Mouse (Mus musculus): ENCODE results near the gene Npw.
"Not testable (repeated sequence)": the region's sequence is repeated elsewhere in the genome, so short reads cannot be mapped to it uniquely, and the experiment has no call there.

Npw gene

DNA sequence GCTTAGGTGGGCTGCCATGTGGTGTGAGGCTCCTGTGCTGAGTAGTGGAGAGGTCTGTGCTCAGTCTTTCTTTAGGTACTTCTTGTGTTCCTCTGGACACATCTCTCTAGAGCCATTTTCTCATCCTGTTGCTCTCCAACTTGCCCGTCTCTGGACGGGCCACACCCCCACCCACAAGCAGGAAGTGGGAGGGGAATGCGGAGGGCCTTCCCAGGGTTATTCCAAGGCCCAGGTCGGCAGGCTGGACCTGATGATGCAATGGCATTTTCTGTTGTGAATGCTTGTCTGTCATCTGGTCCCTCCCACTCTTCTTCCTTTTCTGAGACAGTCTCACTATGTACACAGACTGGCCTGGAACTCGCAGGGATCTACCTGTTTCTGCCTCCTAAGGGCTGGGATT lies 13.9 kb upstream of the Npw start:
- in situ Hi-C loops (cut with MboI; ENCODE audit: low sequenced_read_pairs), result no loop called here

DNA sequence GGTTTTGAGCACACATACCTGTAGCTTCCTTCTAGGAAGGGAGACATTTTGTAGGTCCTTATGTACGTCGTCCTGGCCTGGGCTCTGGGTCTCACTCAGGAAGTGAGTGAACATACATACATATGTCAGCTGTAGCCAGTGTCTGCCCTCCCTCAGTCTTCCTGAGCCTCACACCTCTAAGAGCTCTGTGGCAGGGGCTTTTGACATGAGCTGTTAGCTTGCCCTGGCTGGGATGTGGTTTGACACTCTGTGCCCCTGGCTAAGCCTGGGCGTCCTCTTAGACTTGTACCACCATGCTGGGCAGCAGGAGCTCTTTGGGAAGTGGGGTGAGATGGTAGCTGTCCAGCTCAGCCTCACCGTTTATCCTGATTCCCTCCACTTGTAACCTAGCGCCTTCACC lies 13.1 kb upstream of the Npw start:
- in situ Hi-C loops (cut with MboI; ENCODE audit: low sequenced_read_pairs), result no loop called here

DNA sequence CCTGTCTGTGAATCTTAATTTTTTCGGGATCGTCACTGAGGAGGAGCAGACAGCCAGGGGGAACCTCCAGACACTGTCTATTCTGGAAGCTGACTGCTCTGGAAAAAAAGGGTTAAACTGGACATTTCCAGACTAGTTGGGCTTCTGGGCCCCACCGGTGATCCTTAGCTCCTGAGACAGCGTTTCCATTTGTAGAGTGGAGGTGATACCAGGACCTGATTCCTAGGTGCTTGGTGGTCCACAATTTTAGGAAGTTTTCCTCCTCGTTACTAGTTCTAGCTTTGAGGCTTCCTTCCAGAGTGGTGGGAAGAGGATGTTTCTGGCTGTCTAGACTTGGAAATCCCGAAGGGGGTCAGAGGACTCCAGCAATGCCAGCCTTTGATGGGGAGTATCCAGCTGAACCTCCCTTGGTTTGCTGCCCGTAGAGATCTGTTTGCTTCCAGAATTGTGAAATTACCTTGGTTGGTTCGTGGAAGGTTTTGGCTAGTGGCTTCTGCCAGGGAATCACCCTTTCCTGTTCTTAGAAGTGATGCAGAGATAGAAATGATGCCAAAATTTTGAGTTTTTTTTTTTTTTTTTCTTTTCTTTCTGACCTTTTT lies 12.1 kb upstream of the Npw start:
- in situ Hi-C loops (cut with MboI; ENCODE audit: low sequenced_read_pairs), result no loop called here

DNA sequence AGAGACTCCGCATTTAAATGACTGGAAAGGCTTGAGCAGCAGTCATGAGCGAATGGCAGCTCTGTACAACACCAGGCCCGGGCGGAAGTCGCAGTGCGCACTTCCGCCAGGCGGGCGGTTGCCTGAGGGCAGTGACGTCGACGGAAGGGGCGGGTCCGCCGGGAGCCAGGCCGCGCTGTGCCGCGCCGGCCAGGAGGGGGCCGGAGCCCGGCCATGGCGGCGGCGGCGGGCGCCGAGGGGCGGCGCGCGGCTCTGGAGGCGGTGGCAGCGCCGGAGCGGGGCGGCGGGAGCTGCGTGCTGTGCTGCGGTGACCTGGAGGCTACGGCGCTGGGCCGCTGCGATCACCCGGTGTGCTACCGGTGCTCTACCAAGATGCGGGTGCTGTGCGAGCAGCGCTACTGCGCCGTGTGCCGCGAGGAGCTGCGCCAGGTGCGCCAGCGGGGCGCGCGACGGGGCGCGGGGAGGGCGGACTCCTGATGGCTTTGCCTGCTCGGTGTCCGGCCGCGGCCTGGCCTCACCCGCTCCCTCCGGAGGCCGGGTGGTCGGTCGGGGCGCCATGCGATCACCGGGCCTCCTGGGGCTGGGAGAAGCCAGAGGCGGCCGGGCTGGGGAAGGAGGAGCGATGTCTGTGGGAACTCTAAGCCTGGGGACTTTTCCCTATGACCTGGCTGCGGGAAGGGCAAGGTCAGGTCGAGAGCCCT lies 11.4 kb upstream of the Npw start, which contains the start of gene Zfp598:
Gene Zfp598 (plus strand): TSS at position 143 of the 701 bp plus-strand sequence.
- in situ Hi-C loops (cut with MboI; ENCODE audit: low sequenced_read_pairs), result no loop called here

DNA sequence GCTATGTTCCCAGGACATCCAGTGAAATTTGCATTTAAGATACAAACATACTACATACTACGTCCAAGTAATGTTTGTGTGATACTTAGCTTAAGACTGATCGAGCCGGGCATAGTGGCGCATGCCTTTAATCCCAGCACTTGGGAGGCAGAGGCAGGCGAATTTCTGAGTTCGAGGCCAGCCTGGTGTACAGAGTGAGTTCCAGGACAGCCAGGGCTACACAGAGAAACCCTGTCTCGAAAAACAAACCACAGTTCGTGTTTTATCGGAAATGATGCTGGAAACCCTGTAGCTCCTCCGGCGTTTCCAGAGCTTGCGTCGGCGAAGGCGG lies 10.9 kb upstream of the Npw start:
- in situ Hi-C loops (cut with MboI; ENCODE audit: low sequenced_read_pairs), result not testable (repeated sequence)

DNA sequence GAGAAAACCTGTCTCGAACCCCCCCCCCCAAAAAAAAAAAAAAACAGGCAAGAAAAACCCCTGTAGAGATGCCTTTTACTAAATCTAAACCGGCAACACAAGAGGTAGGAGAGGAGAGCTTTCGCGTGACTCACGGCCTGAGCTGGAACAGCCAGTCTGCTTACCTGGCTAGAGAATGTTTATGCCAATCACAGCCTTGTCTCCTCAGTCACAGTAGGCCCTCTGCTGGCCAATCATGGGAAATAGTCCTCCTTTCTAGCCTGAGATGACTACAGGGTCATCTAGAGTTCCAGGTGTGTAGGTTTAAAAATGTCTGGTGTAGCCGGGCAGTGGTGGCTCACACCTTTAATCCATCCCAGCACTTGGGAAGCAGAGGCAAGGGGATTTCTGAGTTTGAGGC lies 9.2 kb upstream of the Npw start:
- in situ Hi-C loops (cut with MboI; ENCODE audit: low sequenced_read_pairs), result no loop called here

DNA sequence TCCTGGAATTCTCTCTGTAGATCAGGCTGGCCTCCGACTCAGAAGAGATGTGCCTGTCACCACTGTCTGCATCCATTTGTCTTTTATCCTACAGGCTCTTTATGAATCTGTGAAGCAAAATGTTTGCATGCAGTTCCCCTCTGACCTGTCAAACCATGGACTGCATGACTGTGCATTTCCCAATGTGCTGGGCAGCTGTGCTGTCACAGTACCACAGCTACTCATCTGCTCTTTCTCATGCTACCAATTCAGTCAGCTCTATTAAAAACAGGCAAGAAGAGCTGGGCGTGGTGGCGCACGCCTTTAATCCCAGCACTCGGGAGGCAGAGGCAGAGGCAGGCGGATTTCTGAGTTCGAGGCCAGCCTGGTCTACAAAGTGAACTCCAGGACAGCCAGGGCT lies 8.8 kb upstream of the Npw start:
- in situ Hi-C loops (cut with MboI; ENCODE audit: low sequenced_read_pairs), result not testable (repeated sequence)

DNA sequence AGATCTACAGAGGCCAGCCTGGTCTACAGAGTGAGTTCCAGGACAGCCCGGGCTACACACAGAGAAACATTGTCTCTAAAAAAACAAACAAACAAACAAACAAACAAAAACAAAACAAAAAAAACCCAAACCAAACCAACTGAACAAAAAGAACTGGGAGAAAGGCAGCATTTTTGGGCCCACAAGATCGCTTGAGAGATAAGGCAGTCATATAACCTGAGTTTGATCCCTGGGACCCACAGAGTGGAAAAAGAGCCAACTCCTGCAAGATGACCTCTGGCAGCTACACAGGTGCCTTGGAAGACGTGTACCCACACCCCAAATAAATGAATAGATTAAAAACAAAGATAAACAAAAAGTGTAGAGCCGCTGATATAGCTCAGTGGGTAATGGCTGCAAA lies 3.3 kb downstream of the Npw start:
- in situ Hi-C loops (cut with MboI; ENCODE audit: low sequenced_read_pairs), result loop anchor here (10.0 kb wide), 1 partner anchor 120 kb away; the partner anchor contains the start of gene Rab26

DNA sequence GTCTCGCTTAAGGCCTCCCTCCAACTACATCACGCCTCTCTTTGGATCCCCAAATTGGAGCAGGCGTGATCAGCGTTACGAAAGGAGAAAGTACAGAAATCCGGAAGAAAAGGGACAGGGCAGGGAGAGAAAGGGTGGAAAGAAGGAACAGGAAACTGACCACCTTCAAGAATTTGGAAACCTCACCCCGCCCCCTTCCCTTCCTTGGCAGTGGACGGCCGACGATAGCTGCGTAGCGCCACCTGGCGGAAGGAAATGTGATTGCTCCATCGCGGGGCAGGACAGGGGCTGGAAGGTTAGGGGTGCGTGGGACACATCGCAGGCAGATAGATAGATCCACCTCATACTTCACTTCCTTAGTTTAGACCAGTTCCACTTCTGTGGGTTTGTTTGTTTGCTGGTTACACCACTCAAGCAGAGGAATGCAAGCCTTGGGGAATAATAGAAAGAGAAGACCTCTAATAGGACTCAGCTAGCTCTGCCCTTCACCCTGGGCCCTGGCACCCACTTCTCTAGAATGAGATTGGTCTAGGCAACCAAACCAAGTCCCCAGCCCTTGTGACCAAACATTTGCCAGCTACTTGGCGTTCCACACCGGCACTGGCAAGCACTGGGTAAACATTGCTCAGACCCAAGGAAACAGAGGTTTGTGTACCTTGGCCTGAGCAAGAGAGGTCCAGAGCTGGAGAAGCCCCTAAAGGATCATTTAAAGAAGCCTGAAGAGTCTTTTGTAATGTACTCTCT lies 4.1 kb downstream of the Npw start:
- in situ Hi-C loops (cut with MboI; ENCODE audit: low sequenced_read_pairs), result loop anchor here (10.0 kb wide), 1 partner anchor 119 kb away; the partner anchor contains the start of gene Rab26

DNA sequence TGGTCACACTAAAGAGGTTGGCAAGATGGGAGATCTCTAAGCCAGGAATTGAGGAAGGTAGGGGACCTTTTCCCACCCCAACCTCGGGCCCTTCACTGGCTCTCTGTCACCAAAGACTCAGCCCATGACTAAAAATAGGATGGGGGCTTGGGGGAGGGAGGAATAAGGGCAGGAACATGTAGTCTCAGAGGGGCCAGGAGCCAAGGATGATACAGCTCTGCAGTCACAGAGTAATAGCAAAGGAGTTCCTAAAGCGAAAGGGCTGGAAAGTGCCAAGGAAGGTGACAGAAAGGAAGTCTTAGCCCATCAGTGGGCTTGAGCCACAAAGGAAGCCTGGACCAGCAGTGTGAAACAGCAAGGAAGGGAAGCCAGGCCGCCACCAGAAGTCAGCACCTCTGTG lies 6.4 kb downstream of the Npw start:
- in situ Hi-C loops (cut with MboI; ENCODE audit: low sequenced_read_pairs), result loop anchor here (10.0 kb wide), 1 partner anchor 117 kb away; the partner anchor contains the start of gene Rab26

DNA sequence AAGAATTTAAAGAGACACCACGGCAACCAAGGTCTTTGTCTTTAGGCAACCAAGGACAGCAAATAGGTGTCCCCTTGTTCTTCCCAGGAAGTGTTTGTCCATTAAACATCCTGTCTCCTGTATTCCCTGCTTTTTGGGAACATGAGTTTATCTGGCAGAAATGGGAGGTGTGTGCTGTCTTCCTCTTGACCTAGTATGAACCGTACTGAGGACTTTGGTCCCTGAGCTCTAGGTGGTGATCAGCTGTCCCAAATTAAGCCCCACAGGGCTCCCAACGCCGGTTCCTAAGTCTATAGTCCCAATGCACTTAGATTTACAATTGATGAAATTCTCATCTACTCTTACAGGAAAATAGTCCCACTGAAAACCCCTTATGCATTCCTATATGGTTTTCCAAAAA lies 7.5 kb downstream of the Npw start:
- in situ Hi-C loops (cut with MboI; ENCODE audit: low sequenced_read_pairs), result loop anchor here (10.0 kb wide), 1 partner anchor 116 kb away; the partner anchor contains the start of gene Rab26

DNA sequence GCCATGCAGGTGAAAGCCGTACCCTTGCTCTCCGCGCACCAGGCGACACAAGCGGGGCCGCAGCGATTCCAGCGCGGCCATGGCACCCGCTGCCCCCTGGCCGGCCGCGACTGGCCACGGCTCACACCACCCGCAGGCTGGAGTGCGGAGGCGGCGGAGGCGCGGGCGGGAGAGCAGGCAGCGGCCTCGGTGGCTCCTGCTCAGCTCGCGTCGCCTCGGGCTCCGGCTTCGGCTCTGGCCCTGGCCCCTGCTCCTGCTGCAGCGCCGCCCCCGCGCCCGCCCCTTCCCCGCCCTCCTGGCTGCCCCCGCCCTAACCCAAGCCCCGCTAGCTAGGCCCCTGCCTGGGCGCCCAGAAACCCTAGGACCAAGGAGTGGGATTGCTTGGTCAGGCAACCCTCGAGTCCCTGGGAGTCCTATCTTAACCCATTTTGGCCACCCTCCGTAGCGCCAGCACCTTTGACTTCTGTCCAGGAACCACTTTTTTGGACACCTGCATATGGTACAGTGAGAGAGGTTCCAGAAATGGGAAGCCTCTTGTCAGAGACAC lies 8.1 kb downstream of the Npw start, which contains the start of gene Slc9a3r2:
Gene Slc9a3r2 (minus strand): TSS at position 258 of the 547 bp plus-strand sequence.
- in situ Hi-C loops (cut with MboI; ENCODE audit: low sequenced_read_pairs), result loop anchor here (10.0 kb wide), 1 partner anchor 115 kb away; the partner anchor contains the start of gene Rab26

DNA sequence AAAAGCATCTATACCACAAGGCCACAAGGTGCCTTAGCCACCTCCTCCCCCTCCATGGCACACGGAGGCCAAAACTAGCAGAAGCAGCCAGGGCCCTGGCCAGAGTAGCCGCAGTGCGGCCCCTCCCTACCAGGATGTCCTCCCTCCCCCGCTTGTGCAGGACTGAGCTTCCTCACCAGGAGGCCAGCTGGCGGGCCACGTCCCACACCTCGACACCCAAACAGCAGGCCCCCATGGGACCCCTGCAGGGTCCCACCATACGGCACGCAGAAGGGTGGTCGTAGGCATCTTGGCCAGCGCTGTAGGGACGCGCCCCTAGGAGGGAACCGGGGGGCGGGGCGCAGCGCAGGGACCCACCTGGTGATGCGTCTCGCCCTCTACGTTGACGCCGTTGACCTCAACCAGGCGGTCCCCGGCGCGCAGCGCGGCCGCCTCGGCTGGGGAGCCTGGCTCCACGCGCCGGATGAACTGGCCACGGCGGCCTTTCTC lies 8.6 kb downstream of the Npw start:
- in situ Hi-C loops (cut with MboI; ENCODE audit: low sequenced_read_pairs), result loop anchor here (10.0 kb wide), 1 partner anchor 115 kb away; the partner anchor contains the start of gene Rab26

DNA sequence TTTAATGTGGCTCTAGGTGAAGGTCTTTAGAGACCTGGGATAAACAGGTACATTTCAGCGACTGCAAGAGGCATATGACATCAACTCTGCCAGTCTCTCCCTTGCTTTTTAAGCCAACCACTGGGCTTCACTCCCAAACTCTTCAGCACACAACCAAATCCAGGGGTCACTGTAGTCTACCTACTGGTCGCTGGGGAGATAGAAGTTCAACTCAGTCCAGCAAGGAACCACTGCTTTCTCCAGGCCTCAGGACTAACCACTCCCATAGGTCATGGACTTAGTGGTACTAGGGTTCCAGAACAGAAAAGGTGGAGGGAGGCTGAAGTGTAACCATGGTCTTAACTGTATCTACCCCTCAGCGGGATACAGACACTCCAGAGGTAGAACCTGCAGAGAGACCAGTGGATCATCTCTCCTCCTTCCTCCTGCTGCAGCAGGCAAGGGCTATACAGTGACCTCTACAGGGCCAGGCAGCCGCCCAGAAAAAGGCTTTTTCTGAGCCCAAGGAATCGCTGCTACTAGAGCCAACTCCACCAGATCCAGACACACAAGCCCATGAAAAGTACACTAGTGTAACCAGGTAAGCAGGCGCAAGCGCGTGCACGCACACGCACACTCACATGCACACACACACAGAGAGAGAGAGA lies 9.4 kb downstream of the Npw start:
- in situ Hi-C loops (cut with MboI; ENCODE audit: low sequenced_read_pairs), result no loop called here

DNA sequence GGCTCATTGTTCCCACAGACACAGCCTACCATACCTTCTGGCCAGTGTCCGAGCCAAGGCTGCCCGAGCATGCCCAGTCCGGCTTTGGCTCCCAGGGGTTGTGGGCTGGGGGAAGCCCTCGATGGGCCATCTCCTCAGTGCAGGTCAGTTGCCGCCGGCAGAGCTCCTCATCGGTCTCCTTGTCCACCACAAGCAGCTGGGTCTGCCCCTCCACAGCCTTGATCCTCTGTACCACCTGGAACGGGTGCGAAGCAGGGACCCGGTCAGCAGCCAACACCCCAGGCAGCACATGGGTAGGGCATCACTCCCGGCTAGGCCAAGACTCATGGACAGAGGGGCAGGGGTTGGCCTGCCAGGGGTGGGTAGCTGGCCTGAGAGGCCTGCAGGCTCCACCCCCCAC lies 10.8 kb downstream of the Npw start:
- in situ Hi-C loops (cut with MboI; ENCODE audit: low sequenced_read_pairs), result no loop called here

DNA sequence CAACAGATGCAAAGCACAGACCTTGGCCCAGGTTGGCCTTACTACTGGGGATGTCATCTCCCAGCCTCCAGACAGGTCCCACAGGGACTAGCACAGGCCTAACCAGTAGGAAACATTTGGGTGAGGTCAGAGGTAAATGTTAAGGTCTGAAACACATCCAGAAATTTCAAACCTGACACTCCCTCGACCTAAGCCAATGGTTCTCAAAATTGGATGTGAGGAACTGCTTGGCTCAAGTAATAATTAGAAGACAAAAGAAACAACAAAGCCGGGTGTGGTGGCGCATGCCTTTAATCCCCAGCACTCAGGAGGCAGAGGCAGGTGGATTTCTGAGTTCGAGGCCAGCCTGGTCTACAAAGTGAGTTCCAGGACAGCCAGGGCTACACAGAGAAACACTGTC lies 11.9 kb downstream of the Npw start:
- in situ Hi-C loops (cut with MboI; ENCODE audit: low sequenced_read_pairs), result no loop called here

DNA sequence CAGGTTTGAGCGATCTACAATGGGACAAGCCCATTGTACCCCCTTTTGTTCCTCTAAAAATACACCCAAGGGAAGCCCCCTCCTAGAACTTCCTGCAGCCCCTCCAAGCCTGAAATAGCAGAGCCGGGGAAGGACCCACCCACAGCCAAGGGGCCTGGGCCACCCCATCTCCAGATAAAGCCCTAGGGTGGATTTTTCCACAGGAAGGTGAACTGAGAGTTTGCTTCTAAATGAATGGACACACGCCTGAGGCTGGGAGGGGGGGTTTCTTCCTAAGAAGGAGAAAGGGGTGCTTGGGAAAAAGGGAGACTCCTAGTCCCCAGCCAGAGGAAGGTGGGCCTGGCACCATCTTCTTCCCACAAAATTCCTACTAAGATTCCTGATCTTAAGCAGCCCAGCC lies 12.3 kb downstream of the Npw start:
- in situ Hi-C loops (cut with MboI; ENCODE audit: low sequenced_read_pairs), result no loop called here

DNA sequence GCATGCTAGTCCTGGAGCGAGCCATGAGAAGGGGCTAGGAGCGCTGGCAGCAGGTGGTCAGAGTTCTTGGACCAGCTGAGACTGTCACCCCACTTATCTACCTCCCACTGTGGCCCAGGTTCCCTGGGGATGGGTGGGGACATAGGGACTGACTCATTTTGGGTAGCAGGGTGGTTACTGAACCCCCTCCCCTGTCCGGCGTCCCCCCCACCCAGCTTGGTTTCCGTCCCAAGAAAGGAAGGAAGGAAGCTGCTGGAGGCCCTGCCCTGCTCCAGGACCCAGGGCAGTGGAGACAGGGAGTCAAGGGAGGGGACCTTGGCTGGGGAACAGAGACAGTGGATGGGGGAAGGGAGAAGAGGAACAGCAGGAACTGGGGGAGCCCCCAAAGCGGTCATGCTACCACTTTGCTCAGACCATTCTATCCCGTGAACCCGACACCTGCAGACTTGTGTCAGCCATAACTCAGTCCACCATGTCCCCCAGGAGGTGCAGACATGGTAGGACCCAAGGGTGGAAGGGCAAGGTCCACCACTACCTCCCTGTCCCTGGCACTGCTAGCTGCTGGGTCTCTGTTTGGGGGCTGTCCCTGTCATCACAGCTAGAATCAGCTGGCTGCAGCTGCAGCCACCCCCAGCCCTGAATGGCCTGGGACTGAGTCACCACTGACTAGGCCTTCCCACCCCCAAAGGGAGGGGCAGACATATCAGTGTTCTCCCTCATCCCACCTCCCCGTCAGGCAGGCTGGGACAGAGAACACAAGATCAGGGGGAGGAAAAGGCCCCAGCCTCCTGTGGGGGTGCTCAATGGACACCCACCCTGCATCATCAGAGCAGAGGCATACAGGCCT lies 13.2 kb downstream of the Npw start:
- in situ Hi-C loops (cut with MboI; ENCODE audit: low sequenced_read_pairs), result no loop called here

DNA sequence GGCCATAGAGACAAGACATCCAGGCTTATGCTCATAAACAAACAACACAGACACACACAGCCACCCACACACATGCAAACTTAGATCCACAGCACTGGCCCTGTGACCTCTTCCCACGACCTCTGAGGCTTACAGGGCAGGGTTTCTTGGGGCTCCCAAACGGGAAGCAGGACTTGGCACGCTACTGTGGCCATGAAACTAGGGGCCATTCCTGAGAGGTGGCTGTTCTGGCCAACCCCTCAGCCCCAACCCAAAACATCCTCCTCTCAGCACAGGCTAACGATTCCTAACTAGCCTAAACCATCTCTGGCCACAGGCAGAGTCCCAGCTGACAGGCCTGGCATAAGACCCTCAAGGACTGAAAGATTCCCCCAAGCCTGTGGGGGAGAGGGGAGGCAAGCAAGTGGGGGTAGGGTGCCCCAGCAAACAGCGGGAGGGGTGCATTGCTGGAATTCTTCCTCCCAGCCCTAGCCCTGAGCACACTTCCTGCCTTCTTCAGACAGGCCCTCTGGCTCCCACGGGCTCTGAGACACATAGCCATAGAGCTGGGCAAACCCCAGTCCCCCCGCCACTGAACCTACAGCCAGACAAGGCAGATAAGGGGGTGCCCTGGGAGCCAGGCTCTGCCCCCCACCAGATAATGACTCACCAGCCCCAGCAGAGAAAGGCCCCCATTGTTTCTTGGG lies 14.1 kb downstream of the Npw start:
- in situ Hi-C loops (cut with MboI; ENCODE audit: low sequenced_read_pairs), result no loop called here
